Mouse (Mus musculus) neural tube, embryonic 13.5 days (tissue): ENCODE results near the gene Prl2b1. TPM values are rescaled to one million over a fixed set of nuclear protein-coding genes. Genes with fewer than 3 reads are reported as not detected.

Source experiments
- ATAC-seq: fragments of 200-750 bp; cut with Nextera tagmentation; 2 replicates; pipeline ENCODE4 v1.8.0; 2017; ENCODE audit warnings: low read depth, mild to moderate bottlenecking, moderate TSS enrichment, moderate library complexity
- H3K27ac ChIP-seq: fragments of 300-500 bp; sonication (generic); replicated peaks from 2 replicates; pipeline ENCODE4 v1.5.1; 2015; ENCODE audit warnings: moderate library complexity, mild to moderate bottlenecking, inconsistent platforms
- H3K27me3 ChIP-seq: fragments of 300-500 bp; sonication (generic); 2 replicates; pipeline ENCODE4 v1.6.1; 2015; ENCODE audit warnings: mild to moderate bottlenecking, inconsistent platforms
- H3K36me3 ChIP-seq: fragments of 300-500 bp; sonication (generic); 2 replicates; pipeline ENCODE4 v1.6.1; 2015; ENCODE audit warnings: mild to moderate bottlenecking, inconsistent platforms
- H3K4me1 ChIP-seq: fragments of 300-500 bp; sonication (generic); replicated peaks from 2 replicates; pipeline ENCODE4 v1.6.1; 2015; ENCODE audit warnings: inconsistent platforms
- H3K4me2 ChIP-seq: fragments of 300-500 bp; sonication (generic); 2 replicates; pipeline ENCODE4 v1.6.1; 2015; ENCODE audit warnings: inconsistent platforms, mild to moderate bottlenecking, moderate library complexity
- H3K4me3 ChIP-seq: fragments of 300-500 bp; sonication (generic); 2 replicates; pipeline ENCODE4 v1.5.1; 2015; ENCODE audit warnings: mild to moderate bottlenecking, inconsistent platforms
- H3K9ac ChIP-seq: fragments of 300-500 bp; sonication (generic); 2 replicates; pipeline ENCODE4 v1.6.1; 2015; ENCODE audit warnings: moderate library complexity, mild to moderate bottlenecking, inconsistent platforms
- H3K9me3 ChIP-seq: fragments of 300-500 bp; sonication (generic); 2 replicates; pipeline ENCODE4 v1.6.1; 2016; ENCODE audit warnings: inconsistent platforms
- WGBS: fragments of 180-500 bp; shearing (Covaris S2); methylation state at CpG from one replicate; pipeline ENCODE4 v1.1.7; 2015; 5-methylcytosine and 5-hydroxymethylcytosine counted together
- polyA plus RNA-seq: library from polyadenylated mRNA; unstranded; fragments of >200 nt; fragmentation: Nextera tagmentation; extraction: Ambion mirVana; gene quantifications from 2 replicates; pipeline ENCODE4 v1.2.1, GENCODE M21; 2015

Prl2b1 gene
- not detected in 2 replicates for polyA plus RNA-seq

GRCm38 (mm10) chr13:27390746-27391145 lies at the start of gene Prl2b1:
Gene Prl2b1 (minus strand): TSS chr13:27390846.
- Histone ChIP-seq H3K27ac (no peak within 1 kb of the TSS), H3K36me3 (no peaks in the 10 kb centered on the region), H3K27me3 (no peaks in the 10 kb centered on the region), H3K4me2 (no peak within 1 kb of the TSS), H3K9me3 (no peaks in the 10 kb centered on the region), H3K9ac (no peak within 1 kb of the TSS), H3K4me1 (no peaks in the 10 kb centered on the region), H3K4me3 (no peak within 1 kb of the TSS)
- no peak for ATAC-seq
- WGBS, result 81% methylated on average over 6 of the region's 6 CpGs

- no peaks in the 10 kb centered on the region for H3K27me3 ChIP-seq
- no peaks in the 10 kb centered on the region for H3K4me1 ChIP-seq
- H3K36me3 ChIP-seq, result no peaks in the 10 kb centered on the region
- H3K9me3 ChIP-seq, result no peaks in the 10 kb centered on the region
- H3K4me2 ChIP-seq, result no peak within 1 kb of the TSS
- no peak within 1 kb of the TSS for H3K9ac ChIP-seq
- H3K27ac ChIP-seq, result no peak within 1 kb of the TSS
- 84% methylated on average over 3 of the region's 3 CpGs for WGBS
- H3K4me3 ChIP-seq, result no peak within 1 kb of the TSS
- no peak for ATAC-seq
These were observed 47.9 kb upstream of the Prl2b1 start, which contains the start of gene Prl8a6 for GRCm38 (mm10) chr13:27438588-27438987. Gene Prl8a6 (minus strand): TSS chr13:27438688.

GRCm38 (mm10) chr13:27433159-27433558 lies 42.5 kb upstream of the Prl2b1 start:
- 75% methylated on average over 1 of the region's 1 CpGs for WGBS

GRCm38 (mm10) chr13:27413640-27414039 lies 23.0 kb upstream of the Prl2b1 start:
- no peaks in the 10 kb centered on the region for H3K4me1 ChIP-seq
- H3K9ac ChIP-seq, result no peak overlapping the region
- no peak overlapping the region for H3K4me3 ChIP-seq
- H3K4me2 ChIP-seq, result no peak overlapping the region
- no peaks in the 10 kb centered on the region for H3K36me3 ChIP-seq
- no peaks in the 10 kb centered on the region for H3K27me3 ChIP-seq
- ATAC-seq, result no peak
- no peaks in the 10 kb centered on the region for H3K9me3 ChIP-seq
- H3K27ac ChIP-seq, result no peak overlapping the region

More at GRCm38 (mm10) chr13:27433159-27433558, 42.5 kb upstream of the Prl2b1 start:
- H3K36me3 ChIP-seq, result no peaks in the 10 kb centered on the region
- no peaks in the 10 kb centered on the region for H3K27me3 ChIP-seq
- H3K4me3 ChIP-seq, result no peak overlapping the region
- H3K4me2 ChIP-seq, result no peak overlapping the region
- no peak overlapping the region for H3K27ac ChIP-seq
- no peak overlapping the region for H3K9ac ChIP-seq
- H3K4me1 ChIP-seq, result no peaks in the 10 kb centered on the region
- ATAC-seq, result no peak
- no peaks in the 10 kb centered on the region for H3K9me3 ChIP-seq

GRCm38 (mm10) chr13:27399061-27399724 lies 8.5 kb upstream of the Prl2b1 start:
- Histone ChIP-seq H3K36me3 (no peaks in the 10 kb centered on the region), H3K27ac (no peak overlapping the region), H3K4me2 (no peak overlapping the region), H3K4me3 (no peak overlapping the region), H3K9ac (no peak overlapping the region), H3K4me1 (no peaks in the 10 kb centered on the region), H3K9me3 (no peaks in the 10 kb centered on the region), H3K27me3 (no peaks in the 10 kb centered on the region)
- ATAC-seq, result no peak
- WGBS, result 84% methylated on average over 7 of the region's 7 CpGs

GRCm38 (mm10) chr13:27345373-27345772 lies 45.3 kb downstream of the Prl2b1 start, which contains the start of gene Prl8a2:
Gene Prl8a2 (plus strand): TSS chr13:27345673.
- 73% methylated on average over 2 of the region's 2 CpGs for WGBS
- Histone ChIP-seq H3K27ac (no peak within 1 kb of the TSS), H3K36me3 (no peaks in the 10 kb centered on the region), H3K4me3 (no peak within 1 kb of the TSS), H3K9me3 (no peaks in the 10 kb centered on the region), H3K9ac (no peak within 1 kb of the TSS), H3K4me2 (no peak within 1 kb of the TSS), H3K27me3 (no peaks in the 10 kb centered on the region), H3K4me1 (no peaks in the 10 kb centered on the region; the same call in 1 of the 2 replicates)
- ATAC-seq, result no peak

- Histone ChIP-seq H3K9ac (no peak overlapping the region), H3K36me3 (no peaks in the 10 kb centered on the region), H3K27me3 (no peaks in the 10 kb centered on the region), H3K4me1 (no peaks in the 10 kb centered on the region; the same call in 1 of the 2 replicates), H3K27ac (no peak overlapping the region), H3K4me3 (no peak overlapping the region), H3K9me3 (no peaks in the 10 kb centered on the region), H3K4me2 (no peak overlapping the region)
- ATAC-seq, result no peak
- WGBS, result 56% methylated on average over 3 of the region's 3 CpGs
These were observed 47.8 kb downstream of the Prl2b1 start for GRCm38 (mm10) chr13:27342733-27343275.

- Histone ChIP-seq H3K9ac (no peak overlapping the region), H3K4me2 (no peak overlapping the region), H3K27ac (no peak overlapping the region), H3K27me3 (no peaks in the 10 kb centered on the region), H3K4me3 (no peak overlapping the region), H3K36me3 (no peaks in the 10 kb centered on the region), H3K9me3 (no peaks in the 10 kb centered on the region), H3K4me1 (no peaks in the 10 kb centered on the region)
- 56% methylated on average over 1 of the region's 1 CpGs for WGBS
- no peak for ATAC-seq
These were observed 55.7 kb downstream of the Prl2b1 start for GRCm38 (mm10) chr13:27334989-27335388.

Other genes with a start within 250 kb of the Prl2b1 start
- gene Prl3d3, start 234.1 kb downstream of the Prl2b1 start, polyA plus RNA-seq, result not detected in 2 replicates
- gene Prl3c1, start 194.2 kb downstream of the Prl2b1 start, polyA plus RNA-seq, result not detected in 2 replicates
- not detected in 2 replicates for gene Prl3b1, start 149.0 kb downstream of the Prl2b1 start, polyA plus RNA-seq
- not detected in 2 replicates for gene Prl3a1, start 131.4 kb downstream of the Prl2b1 start, polyA plus RNA-seq
- not detected in 2 replicates for gene Prl6a1, start 78.2 kb downstream of the Prl2b1 start, polyA plus RNA-seq
- gene Prl8a2, start 45.2 kb downstream of the Prl2b1 start, polyA plus RNA-seq, result not detected in 2 replicates
- not detected in 2 replicates for gene Prl8a6, start 47.8 kb upstream of the Prl2b1 start, polyA plus RNA-seq
- not detected in 2 replicates for gene Prl8a8, start 122.4 kb upstream of the Prl2b1 start, polyA plus RNA-seq
- gene Prl8a9, start 173.8 kb upstream of the Prl2b1 start, polyA plus RNA-seq, result not detected in 2 replicates
- not detected in 2 replicates for gene Prl8a1, start 191.3 kb upstream of the Prl2b1 start, polyA plus RNA-seq
- gene Prl7b1, start 219.7 kb upstream of the Prl2b1 start, polyA plus RNA-seq, result not detected in 2 replicates